Mouse (Mus musculus): ENCODE measurements around the gene Cacna1g. TPM values are rescaled to one million over a fixed set of nuclear protein-coding genes. Genes with fewer than 3 reads are reported as not detected.

The Cacna1g gene
- total and polyA plus RNA-seq, 3 experiments = 0.49 to 38.4 TPM; not detected in 1

DNA sequence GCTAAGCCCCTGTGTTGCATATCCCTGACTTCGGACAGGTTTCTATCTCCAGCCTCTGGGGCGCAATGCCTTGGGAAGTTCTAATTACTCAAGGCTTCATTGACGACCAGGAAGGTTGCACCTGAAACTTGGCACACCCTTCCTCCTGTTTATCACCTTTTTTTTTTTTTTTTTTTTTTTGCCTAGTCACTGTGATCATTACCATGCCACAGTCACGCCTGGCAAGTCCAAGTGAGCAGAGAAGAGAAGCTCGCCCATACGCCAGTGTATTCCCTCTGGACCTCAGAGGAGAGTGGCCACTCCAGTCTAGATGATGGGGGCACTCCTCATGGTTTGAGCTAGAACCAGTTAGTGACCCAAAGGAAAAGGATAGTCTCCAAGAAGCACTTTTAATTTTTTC lies 83.2 kb downstream of the Cacna1g start:
- Histone ChIP-seq H3K4me1 (ENCODE audit: insufficient read depth, low read depth, low read length) (peaks cover 6% of the 10 kb centered on the region; the same call in 1 of the 2 replicates), H3K4me3 (ENCODE audit: low read depth, low read length) (no peak overlapping the region), H3K27me3 (ENCODE audit: insufficient read depth, low read length) (peaks cover 39% of the 10 kb centered on the region), H3K36me3 (replicated peaks) (no peaks in the 10 kb centered on the region), H3K9me3 (replicated peaks) (no peaks in the 10 kb centered on the region)
- no peak for DNase-seq (ENCODE audit: low spot score)
- ATAC-seq (ENCODE audit: extremely low read depth, insufficient number of reproducible peaks, low FRiP score, poor library complexity, severe bottlenecking) = no peak
- no peak for TF ChIP-seq CTCF (IDR thresholded peaks at IDR 0.05; ENCODE audit: low read depth, low read length)
- TF ChIP-seq TAL1 (conservative IDR thresholded peaks at IDR 0.05; ENCODE audit: low read depth, low read length) = no peak
- TF ChIP-seq POLR2AphosphoS5 (IDR thresholded peaks at IDR 0.05; ENCODE audit: insufficient replicate concordance, low read depth, low read length) = no peak
- TF ChIP-seq GATA1 (IDR thresholded peaks at IDR 0.05; ENCODE audit: borderline replicate concordance, low read length) = no peak
- no peak for TF ChIP-seq GATA2 (IDR thresholded peaks at IDR 0.05; ENCODE audit: borderline replicate concordance, low read depth, low read length)

DNA sequence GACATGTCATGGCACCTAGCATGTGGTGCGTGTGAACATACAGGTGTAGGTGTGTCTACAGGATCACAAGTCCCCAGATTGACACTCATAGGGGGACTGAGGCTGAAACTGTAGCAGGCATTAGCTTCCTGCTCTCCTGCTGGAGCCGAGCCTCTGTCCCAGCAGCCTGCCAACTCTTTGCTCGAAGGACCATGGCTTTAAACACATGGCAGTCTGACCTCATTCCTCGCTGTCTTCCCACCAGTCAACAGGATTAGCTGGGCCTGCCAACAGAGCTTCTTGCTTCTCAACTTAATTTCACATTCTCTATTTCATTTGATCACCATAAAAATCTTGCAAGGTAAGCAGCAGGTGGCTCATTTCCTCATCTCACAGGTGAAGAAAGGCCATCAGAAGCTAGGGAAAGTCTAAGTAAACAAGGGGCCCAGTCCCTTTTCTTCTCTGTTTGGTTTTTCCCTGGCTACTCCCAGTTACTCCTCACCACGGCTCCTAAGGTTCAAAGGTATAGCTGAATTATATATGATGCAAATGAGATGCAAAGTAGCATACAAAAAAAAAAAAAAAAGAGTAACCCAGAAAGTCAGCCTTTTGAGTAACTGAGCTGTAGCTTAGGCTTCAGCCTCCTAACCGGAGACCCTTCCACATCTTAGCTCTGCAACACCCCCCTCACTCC lies 84.1 kb downstream of the Cacna1g start:
- TF ChIP-seq POLR2AphosphoS5 (IDR thresholded peaks at IDR 0.05; ENCODE audit: insufficient replicate concordance, low read depth, low read length) = no peak
- no peak for TF ChIP-seq CTCF (IDR thresholded peaks at IDR 0.05; ENCODE audit: low read depth, low read length)
- TF ChIP-seq GATA2 (IDR thresholded peaks at IDR 0.05; ENCODE audit: borderline replicate concordance, low read depth, low read length) = no peak
- TF ChIP-seq GATA1 (IDR thresholded peaks at IDR 0.05; ENCODE audit: borderline replicate concordance, low read length) = no peak
- no peak for TF ChIP-seq TAL1 (conservative IDR thresholded peaks at IDR 0.05; ENCODE audit: low read depth, low read length)
- H3K4me1 ChIP-seq (ENCODE audit: insufficient read depth, low read depth, low read length) = peaks cover 6% of the 10 kb centered on the region; the same call in 1 of the 2 replicates
- no peaks in the 10 kb centered on the region for H3K9me3 ChIP-seq (replicated peaks)
- H3K36me3 ChIP-seq (replicated peaks) = no peaks in the 10 kb centered on the region
- H3K27me3 ChIP-seq (ENCODE audit: insufficient read depth, low read length) = peaks cover 34% of the 10 kb centered on the region
- DNase-seq (ENCODE audit: low spot score) = no peak
- no peak overlapping the region for H3K4me3 ChIP-seq (ENCODE audit: low read depth, low read length)
- no peak for ATAC-seq (ENCODE audit: extremely low read depth, insufficient number of reproducible peaks, low FRiP score, poor library complexity, severe bottlenecking)

DNA sequence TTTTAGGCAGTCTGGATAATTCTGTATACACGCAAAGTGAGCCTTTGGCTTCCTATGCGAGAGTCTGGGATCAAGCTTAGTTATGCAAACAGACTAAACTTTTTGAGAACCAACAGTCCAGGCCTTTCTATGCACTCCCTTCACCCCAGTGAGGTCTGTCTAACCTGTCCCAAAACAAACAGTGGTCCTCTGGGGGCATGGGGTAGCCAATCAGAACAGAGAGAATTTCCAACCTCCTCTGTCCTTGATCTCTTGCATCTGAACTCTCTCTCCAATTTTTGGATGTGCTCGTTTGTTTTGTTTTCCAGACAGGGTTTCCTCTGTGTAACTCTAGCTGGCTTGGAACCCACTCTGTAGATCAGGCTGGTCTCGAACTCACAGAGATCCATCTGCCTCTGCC lies 85.0 kb downstream of the Cacna1g start:
- ATAC-seq (ENCODE audit: extremely low read depth, insufficient number of reproducible peaks, low FRiP score, poor library complexity, severe bottlenecking) = no peak
- Histone ChIP-seq H3K4me3 (ENCODE audit: low read depth, low read length) (no peak overlapping the region), H3K4me1 (ENCODE audit: insufficient read depth, low read depth, low read length) (peaks cover 6% of the 10 kb centered on the region; the same call in 1 of the 2 replicates), H3K36me3 (replicated peaks) (no peaks in the 10 kb centered on the region), H3K9me3 (replicated peaks) (no peaks in the 10 kb centered on the region), H3K27me3 (ENCODE audit: insufficient read depth, low read length) (peaks cover 26% of the 10 kb centered on the region)
- TF ChIP-seq GATA2 (IDR thresholded peaks at IDR 0.05; ENCODE audit: borderline replicate concordance, low read depth, low read length) = no peak
- TF ChIP-seq CTCF (IDR thresholded peaks at IDR 0.05; ENCODE audit: low read depth, low read length) = no peak
- TF ChIP-seq TAL1 (conservative IDR thresholded peaks at IDR 0.05; ENCODE audit: low read depth, low read length) = no peak
- no peak for TF ChIP-seq POLR2AphosphoS5 (IDR thresholded peaks at IDR 0.05; ENCODE audit: insufficient replicate concordance, low read depth, low read length)
- TF ChIP-seq GATA1 (IDR thresholded peaks at IDR 0.05; ENCODE audit: borderline replicate concordance, low read length) = no peak
- no peak for DNase-seq (ENCODE audit: low spot score)

DNA sequence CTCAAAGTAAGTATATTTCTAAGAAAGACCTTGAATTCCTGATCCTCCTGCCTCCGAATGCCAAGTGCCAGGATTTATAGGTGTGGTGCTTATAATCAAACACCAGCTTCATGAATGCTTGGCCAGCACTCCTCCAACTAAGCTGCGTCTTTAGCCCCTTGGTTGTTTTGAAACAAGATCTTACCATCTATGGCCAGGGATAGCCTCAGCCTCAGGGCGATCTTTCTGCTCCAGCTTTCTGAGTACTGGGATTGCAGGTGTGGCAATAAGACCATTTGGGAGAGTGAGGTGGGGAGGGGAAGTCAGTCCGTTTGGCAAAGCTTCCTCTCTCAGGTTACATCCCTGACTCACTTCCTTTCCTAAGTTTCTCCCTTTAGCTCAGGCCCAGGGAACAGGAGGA lies 86.2 kb downstream of the Cacna1g start:
- no peak for DNase-seq (ENCODE audit: low spot score)
- Histone ChIP-seq H3K4me3 (ENCODE audit: low read depth, low read length) (no peak overlapping the region), H3K36me3 (replicated peaks) (no peaks in the 10 kb centered on the region), H3K9me3 (replicated peaks) (no peaks in the 10 kb centered on the region), H3K4me1 (ENCODE audit: insufficient read depth, low read depth, low read length) (peaks cover 6% of the 10 kb centered on the region; the same call in 1 of the 2 replicates), H3K27me3 (ENCODE audit: insufficient read depth, low read length) (peaks cover 23% of the 10 kb centered on the region)
- TF ChIP-seq GATA1 (IDR thresholded peaks at IDR 0.05; ENCODE audit: borderline replicate concordance, low read length) (no peak), GATA2 (IDR thresholded peaks at IDR 0.05; ENCODE audit: borderline replicate concordance, low read depth, low read length) (no peak), TAL1 (conservative IDR thresholded peaks at IDR 0.05; ENCODE audit: low read depth, low read length) (no peak), POLR2AphosphoS5 (IDR thresholded peaks at IDR 0.05; ENCODE audit: insufficient replicate concordance, low read depth, low read length) (no peak), CTCF (IDR thresholded peaks at IDR 0.05; ENCODE audit: low read depth, low read length) (no peak)
- ATAC-seq (ENCODE audit: extremely low read depth, insufficient number of reproducible peaks, low FRiP score, poor library complexity, severe bottlenecking) = no peak

DNA sequence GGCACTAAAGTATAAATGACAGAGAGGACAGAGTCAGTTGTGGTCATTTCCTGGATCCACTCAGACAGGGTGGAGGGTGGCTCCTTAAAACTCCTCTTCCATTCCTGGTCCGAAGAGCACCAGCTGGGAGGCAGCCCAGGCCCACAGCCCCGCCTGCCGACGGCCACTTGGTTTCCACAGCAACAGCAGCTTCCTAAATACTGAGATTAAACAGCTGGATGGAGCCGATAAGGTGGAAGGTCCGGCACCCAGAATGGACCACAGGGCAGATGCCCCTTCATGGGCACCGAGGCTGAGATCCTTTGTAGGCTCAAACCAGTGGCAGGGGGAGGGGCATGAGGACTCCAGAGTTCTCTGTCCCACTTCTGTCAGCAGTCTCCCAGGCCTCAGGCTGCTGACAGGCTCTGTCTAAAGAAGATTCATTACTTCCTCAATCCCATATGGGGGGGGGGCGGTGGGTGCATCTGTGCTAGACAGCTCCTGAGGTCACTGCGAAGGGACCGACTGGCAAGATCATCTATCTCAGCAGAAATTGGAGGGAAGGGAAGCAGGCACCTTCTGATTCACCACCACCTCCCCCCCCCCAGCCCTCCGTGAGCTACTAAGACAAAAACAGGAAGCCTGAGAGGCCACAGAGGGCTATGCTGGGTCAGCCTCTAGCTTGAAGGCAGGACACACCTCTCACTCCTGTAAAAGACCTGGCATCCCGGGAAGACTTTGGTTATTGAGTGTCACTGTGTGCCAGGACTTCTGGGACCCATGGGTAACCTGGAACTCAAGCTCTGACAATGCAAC lies 87.8 kb downstream of the Cacna1g start:
- 0 out of 2 replicates have a peak, but pooled peaks have one; percentile 15 for ATAC-seq (ENCODE audit: extremely low read depth, insufficient number of reproducible peaks, low FRiP score, poor library complexity, severe bottlenecking)
- Histone ChIP-seq H3K9me3 (replicated peaks) (no peaks in the 10 kb centered on the region), H3K36me3 (replicated peaks) (no peaks in the 10 kb centered on the region), H3K4me1 (ENCODE audit: insufficient read depth, low read depth, low read length) (peaks cover 6% of the 10 kb centered on the region; the same call in 1 of the 2 replicates), H3K4me3 (ENCODE audit: low read depth, low read length) (no peak overlapping the region), H3K27me3 (ENCODE audit: insufficient read depth, low read length) (peaks cover 21% of the 10 kb centered on the region)
- DNase-seq (ENCODE audit: low spot score) = no peak
- TF ChIP-seq CTCF (IDR thresholded peaks at IDR 0.05; ENCODE audit: low read depth, low read length) (no peak), GATA1 (IDR thresholded peaks at IDR 0.05; ENCODE audit: borderline replicate concordance, low read length) (no peak), TAL1 (conservative IDR thresholded peaks at IDR 0.05; ENCODE audit: low read depth, low read length) (no peak), GATA2 (IDR thresholded peaks at IDR 0.05; ENCODE audit: borderline replicate concordance, low read depth, low read length) (no peak), POLR2AphosphoS5 (IDR thresholded peaks at IDR 0.05; ENCODE audit: insufficient replicate concordance, low read depth, low read length) (no peak)

DNA sequence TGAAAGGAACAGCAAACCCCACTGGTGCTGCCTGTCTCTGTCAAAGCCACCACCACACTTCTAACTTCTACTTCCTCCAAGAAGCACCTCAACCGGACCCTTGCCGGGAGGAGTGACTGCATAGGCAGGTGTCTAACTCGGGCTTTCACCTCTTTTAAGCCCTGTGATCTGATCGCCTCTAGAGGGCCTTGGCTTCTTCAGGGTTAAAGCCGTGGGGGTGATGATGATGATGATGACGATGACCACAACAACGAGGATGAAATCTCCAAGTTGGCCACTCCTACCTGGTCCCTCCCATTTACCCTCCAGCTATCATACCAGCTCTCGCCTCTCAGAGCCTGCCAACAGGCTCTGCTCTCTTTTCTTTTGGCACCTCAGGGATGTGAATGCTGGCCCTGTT lies 94.3 kb downstream of the Cacna1g start:
- no peak overlapping the region for H3K4me3 ChIP-seq (ENCODE audit: low read depth, low read length)
- peaks cover 9% of the 10 kb centered on the region for H3K27me3 ChIP-seq (ENCODE audit: insufficient read depth, low read length)
- DNase-seq (ENCODE audit: low spot score) (no peak), ATAC-seq (ENCODE audit: extremely low read depth, insufficient number of reproducible peaks, low FRiP score, poor library complexity, severe bottlenecking) (no peak)
- H3K36me3 ChIP-seq (replicated peaks) = no peaks in the 10 kb centered on the region
- TF ChIP-seq GATA2 (IDR thresholded peaks at IDR 0.05; ENCODE audit: borderline replicate concordance, low read depth, low read length) (no peak), POLR2AphosphoS5 (IDR thresholded peaks at IDR 0.05; ENCODE audit: insufficient replicate concordance, low read depth, low read length) (no peak), TAL1 (conservative IDR thresholded peaks at IDR 0.05; ENCODE audit: low read depth, low read length) (no peak), GATA1 (IDR thresholded peaks at IDR 0.05; ENCODE audit: borderline replicate concordance, low read length) (no peak), CTCF (IDR thresholded peaks at IDR 0.05; ENCODE audit: low read depth, low read length) (no peak)
- no peaks in the 10 kb centered on the region for H3K9me3 ChIP-seq (replicated peaks)
- H3K4me1 ChIP-seq (ENCODE audit: insufficient read depth, low read depth, low read length) = no peaks in the 10 kb centered on the region
